Mouse (Mus musculus) mesoderm, embryonic 11.5 days (tissue): ENCODE data around the gene Btbd18.
"Not testable (repeated sequence)": the region's sequence is repeated elsewhere in the genome, so short reads cannot be mapped to it uniquely, and the experiment has no call there.

Experiments used
- DNase-seq: peaks from one replicate; pipeline ENCODE4 v3.0.0-alpha.2; 2012; ENCODE audit warnings: low read depth, low spot score

Btbd18 gene

GRCm38 (mm10) chr2:84647051-84647568, 11.8 kb upstream of the Btbd18 start:
- DNase-seq: no peak

- DNase-seq: no peak
Measured at GRCm38 (mm10) chr2:84648369-84648768, 10.5 kb upstream of the Btbd18 start.

DNA sequence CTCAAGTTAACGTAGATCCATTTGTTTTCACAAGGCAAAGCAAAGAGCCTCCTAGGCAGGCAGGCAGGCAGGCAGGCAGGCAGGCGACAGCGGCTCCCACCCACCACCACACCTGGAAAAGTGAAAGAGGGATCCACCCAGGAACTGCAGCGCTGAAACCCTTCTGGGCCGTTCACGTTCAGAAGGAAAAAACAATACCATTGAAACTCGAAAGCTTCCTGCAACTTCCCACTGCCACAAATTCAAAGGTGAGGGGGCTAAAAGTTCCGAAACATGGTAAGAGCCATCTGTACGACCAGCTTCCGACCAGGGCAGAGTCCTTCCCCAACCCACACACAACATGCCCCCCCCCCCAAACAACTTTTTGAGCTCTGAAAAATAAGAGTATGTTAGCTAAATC, 9.2 kb upstream of the Btbd18 start:
- DNase-seq: no peak

DNA sequence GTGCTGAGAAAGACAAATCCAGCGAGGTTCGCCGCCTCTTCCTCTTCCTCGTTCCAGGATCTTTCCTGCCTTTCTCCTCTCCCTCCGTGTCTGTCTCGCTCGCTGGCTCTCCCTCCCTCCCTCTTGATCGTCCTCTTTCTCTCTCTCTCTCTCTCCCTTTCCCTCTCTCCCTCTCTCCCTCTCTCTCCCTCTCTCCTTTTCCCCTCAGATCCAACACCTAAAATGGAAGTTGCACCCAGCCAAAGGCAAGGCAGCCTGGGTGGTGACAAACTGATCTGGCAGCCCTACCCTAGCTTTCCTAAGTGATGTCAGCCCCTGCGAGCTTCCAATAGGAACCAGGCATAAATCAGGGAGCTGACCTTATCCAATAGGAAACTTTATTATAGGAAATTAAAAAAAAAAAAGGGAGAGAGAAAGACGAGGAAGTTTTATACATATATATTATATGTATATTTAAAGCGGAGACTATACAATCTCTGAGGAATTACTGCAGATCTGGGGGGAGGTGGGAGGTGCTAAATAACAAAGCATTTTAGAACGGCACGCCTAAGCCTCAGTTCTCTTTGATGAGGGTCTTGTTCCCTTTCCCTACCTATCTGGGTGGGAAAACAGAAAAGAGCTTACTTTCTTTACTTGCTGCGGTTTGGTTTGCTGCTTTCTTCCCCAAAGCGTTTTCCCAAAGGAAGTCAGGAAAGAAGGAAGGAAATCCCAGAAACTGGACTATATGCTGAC, 8.2 kb upstream of the Btbd18 start, which contains the start of gene Ctnnd1:
Gene Ctnnd1, minus strand, starts transcription at position 302 of the 732 bp plus-strand sequence.
- peak; percentile 94 for DNase-seq

DNA sequence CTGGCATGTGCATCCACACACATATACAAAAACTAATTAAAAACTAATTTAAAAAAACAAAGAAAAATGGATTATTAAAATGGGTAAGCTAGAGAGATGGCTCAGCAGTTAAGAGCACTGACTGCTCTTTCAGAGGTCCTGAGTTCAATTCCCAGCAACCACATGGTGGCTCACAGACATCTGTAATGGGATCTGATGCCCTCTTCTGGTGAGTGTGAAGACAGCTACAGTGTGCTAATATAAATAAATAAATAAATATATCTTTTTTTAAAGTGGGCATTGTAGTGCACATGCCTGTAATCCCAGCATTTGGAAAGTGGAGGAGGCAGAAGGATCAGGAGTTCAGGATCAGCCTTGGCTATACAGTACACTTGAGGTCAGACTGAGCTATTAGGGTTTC, 5.5 kb upstream of the Btbd18 start:
- no peak for DNase-seq

GRCm38 (mm10) chr2:84655864-84656263, 3.0 kb upstream of the Btbd18 start:
- no peak for DNase-seq

DNA sequence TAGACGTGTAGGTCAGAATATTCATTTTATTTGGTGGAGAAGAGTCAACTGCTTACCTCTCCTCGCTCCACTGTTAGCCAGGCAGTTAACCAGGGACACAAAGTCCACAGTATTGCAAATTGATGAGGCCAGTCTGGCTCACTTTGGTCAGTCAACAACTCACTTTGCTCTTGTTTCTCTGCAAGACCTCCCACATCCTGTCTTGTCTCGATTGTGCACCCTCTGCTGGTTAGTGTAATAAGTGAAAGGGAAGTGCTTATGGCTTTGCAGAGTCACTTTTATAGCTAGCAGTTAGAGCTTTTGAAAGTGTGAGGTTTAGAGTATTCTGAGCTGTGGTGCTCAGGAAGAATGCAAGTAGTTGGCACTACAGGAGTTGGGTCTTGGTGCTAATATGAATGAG, 1.4 kb downstream of the Btbd18 start:
- peak; percentile 31 for DNase-seq

- peak; percentile 56 for DNase-seq
Measured at GRCm38 (mm10) chr2:84662866-84663265, 4.0 kb downstream of the Btbd18 start.

DNA sequence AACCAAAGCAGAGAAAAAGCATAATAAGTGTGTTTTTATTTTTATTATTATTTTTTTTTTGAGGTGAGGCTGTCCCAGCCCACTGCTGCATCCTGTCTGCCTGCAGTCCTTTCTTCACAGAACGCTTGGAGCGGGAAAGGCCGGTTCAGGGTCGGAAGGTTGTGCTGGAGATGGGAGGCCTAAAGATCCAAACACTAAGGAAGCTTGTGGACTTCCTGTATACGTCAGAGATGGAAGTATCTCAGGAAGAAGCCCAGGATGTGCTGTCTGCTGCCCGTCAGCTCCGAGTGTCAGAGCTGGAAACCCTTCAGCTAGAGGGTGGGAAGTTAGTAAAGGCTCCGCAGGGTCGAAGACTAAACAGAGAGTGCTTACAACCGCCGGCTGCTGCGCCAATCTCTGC, 7.2 kb downstream of the Btbd18 start:
- no peak for DNase-seq

DNA sequence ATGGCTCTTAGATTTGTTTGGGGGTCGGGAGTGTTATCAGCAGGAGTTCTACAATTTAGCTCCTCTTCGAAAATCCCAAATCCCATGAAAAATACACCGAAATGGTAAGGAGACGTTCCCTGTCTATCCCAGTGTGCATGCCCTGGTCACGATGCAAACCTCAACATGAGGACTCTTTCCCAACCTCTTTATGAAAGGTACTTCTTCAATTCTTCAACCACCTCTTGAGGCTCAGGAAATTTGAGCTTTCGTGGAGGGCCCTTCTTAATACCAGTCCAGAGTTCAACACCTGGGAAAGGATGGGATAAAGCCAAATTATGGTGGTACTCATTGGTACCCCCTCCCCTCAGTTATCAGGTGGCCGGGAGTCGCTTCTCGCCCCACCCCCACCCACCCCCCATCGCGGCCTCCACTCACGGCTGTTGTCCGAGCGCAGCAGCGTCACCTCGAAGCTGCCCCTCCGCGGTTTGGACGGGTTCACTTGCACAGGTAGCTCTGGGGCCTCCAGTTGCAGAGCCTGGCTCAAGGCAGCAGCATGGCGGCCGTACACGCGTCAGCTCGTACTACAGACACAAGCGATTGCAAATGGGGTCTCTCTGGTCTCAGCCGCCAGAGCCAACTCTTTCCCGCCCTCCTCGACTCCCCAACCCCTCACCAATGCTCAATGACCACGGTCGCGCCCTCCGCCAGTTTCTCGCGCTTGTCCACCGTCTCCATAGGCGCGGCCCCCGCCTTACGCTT, 11.1 kb downstream of the Btbd18 start:
- no peak for DNase-seq

- peak; percentile 95 for DNase-seq
Measured at GRCm38 (mm10) chr2:84670569-84670933, 11.7 kb downstream of the Btbd18 start, which contains the start of gene Selenoh. TSS of gene Selenoh (minus strand) at chr2:84670770.

- not testable (repeated sequence) for DNase-seq
Measured at GRCm38 (mm10) chr2:84671535-84671934, 12.7 kb downstream of the Btbd18 start.

- peak; percentile 32 for DNase-seq
Measured at GRCm38 (mm10) chr2:84677270-84677967, 18.5 kb downstream of the Btbd18 start.

DNA sequence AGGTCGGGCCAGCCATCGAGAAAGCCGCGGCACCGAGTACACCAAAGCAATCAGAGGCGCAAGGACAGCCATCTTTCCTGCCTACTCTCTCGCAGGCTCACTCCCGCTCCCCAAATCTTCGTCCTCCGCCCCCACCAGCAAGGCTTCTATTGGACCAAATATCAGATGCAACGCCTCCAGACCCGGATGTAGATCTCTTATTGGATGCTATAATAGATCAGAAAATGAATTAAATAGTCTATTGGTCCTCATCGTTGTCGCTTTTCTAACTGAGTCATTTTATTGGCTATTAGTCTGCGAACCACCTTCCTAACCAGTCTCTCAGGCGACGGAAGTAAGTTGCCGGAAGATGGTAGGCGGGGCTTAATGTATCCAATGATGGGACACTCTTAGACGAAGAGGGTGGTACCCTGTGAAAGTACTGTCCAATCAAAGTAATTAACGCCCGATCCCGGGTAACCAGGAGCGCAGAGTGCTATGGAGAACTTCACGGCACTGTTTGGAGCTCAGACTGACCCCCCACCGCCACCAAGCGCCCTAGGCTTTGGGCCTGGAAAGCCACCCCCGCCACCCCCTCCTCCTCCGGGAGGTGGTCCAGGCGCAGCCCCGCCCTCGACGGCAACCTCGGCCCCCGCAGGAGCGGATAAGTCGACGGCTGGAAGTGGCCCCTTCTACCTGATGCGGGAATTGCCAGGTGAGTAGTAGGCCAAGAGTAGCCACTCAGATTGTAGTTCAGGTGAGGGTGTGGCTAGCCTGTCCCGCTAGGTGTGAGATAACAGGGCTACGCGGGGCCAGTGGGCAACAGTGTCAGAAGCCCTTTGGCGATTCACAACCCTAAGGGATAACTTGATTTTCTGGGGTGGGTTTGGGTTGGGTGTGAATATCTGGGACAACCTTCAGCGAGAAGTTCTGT, 19.3 kb downstream of the Btbd18 start, which contains the start of the genes Gm28635 and Med19:
Gene Gm28635, minus strand, starts transcription at position 74 of the 913 bp plus-strand sequence.
Gene Med19, plus strand, starts transcription at position 435 of the 913 bp plus-strand sequence.
- DNase-seq: peak; percentile 98

DNA sequence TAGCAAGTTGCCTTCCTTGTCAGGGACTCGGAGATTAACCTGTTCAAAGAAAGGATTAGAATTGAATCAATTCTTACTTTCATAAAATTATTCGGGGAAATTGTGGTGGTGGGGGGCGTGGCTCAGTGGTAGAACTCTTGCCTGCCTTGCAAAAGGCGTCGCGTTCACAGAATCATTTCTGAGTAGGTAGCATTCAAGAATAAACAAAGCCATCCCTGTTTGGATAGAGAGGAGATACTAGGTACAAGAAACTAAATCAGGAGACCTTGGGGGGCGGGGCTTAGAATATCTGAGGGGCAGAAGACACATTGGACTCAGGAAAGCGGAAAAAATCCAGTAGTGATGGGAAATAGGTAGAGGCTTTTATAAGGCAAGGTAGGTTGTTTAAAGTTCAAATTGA, 20.1 kb downstream of the Btbd18 start, which contains the start of gene Tmx2:
Gene Tmx2, minus strand, starts transcription at position 125 of the 400 bp plus-strand sequence.
- no peak for DNase-seq

- DNase-seq: no peak
Measured at GRCm38 (mm10) chr2:84682605-84683183, 23.8 kb downstream of the Btbd18 start.

DNA sequence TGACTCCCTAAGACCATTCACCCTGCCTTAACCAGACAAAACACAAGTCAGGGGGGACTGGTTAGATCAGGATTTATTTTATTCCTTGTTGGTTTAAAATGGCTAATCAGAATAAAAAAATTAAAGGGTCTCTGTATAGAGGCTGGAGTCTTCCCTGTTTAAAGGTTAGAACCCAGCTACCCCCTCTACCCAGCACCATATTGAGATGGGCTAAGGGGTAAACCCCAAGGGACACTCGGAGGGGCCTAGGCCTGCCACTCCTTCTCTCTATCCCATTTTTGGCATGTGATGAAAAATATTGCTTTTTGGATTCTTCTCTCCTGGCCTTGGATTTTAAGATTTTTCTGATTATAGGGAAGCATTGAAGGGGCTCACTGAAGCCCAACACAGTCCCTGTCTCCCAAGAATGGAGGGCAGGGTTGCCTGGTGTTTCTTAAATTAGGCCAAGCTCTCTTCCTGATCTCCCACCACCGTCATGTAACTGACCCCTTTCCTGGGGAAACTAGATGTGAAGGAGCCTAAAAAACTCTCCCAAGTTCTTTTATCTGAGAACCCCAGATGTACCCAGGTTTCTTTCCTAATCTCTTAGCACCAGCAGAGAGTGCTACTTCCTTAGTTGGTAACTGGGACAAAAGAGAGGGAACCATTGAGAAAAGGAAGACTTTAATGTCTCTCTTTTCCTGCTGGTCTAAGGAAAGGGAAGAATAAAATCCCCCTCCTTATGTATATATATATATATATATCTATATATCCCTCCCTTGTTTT, 29.4 kb downstream of the Btbd18 start:
- DNase-seq: no peak

DNA sequence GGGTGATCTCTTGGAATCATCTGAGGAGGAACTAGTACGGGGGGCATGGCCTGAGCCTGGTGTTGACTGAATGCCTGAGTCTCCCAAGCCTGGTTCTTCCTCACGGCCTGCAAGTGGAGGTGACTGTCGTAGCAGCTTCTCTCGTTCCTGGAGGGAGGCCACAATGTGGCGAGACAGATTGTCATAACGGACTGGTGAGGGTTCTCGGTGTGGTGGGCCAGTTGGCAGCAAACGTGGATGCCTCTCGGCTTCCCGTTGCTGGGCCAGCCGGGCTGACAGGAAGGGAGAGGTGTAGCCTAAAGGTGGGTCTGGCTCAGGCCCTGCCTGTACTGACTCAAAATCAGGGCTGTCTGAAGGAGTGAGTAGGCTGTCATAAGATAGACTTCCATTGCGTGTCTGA, 31.2 kb downstream of the Btbd18 start:
- no peak for DNase-seq

GRCm38 (mm10) chr2:84695007-84695695, 36.3 kb downstream of the Btbd18 start:
- no peak for DNase-seq
